Mouse (Mus musculus): ENCODE measurements around the gene Specc1l. TPM values are rescaled to one million over a fixed set of nuclear protein-coding genes. Genes with fewer than 3 reads are reported as not detected.
"Not testable (repeated sequence)": the region's sequence is repeated elsewhere in the genome, so short reads cannot be mapped to it uniquely, and the experiment has no call there.

Specc1l gene
- polyA plus RNA-seq, 1 experiment from 2014 or later = 34.6 TPM

- Histone ChIP-seq H3K4me2 (no peak overlapping the region), H3K36me3 (no peaks in the 10 kb centered on the region), H3K4me1 (replicated peaks) (peaks cover 6% of the 10 kb centered on the region; the same call in 1 of the 2 replicates), H3K27ac (no peak overlapping the region), H3K4me3 (no peak overlapping the region), H3K27me3 (no peaks in the 10 kb centered on the region), H3K9ac (no peak overlapping the region), H3K9me3 (no peaks in the 10 kb centered on the region)
- no peak for ATAC-seq (ENCODE audit: low FRiP score)
- WGBS = 95% methylated on average over 23 of the region's 23 CpGs
These were observed 113.9 kb downstream of the Specc1l start for GRCm38 (mm10) chr10:75325821-75326220.

GRCm38 (mm10) chr10:75326553-75326952, 114.7 kb downstream of the Specc1l start:
- H3K27me3 ChIP-seq = no peaks in the 10 kb centered on the region
- 90% methylated on average over 3 of the region's 3 CpGs for WGBS

DNA sequence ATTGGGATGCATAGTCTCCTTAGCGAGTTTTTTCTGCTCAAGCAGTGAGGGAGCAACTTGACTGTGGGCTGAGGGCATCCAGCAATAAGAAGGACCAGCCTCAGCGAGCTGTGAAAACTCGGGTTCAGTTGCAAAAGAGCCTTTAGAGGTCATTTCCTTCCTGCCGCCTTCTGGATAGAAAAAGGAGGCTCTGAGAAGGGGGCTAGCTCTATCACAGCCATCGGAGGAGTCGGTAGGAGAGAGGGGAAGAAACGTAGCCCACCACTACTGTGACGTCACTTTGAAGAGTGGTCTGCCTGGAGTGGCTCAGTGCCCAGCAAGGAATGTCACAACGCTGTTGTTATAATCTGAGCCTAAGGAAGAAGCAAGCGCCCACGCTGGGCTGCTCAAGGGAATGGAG, 115.2 kb downstream of the Specc1l start:
- no peak overlapping the region for H3K4me2 ChIP-seq
- 79% methylated on average over 11 of the region's 11 CpGs for WGBS
- H3K9ac ChIP-seq = no peak overlapping the region
- no peaks in the 10 kb centered on the region for H3K27me3 ChIP-seq
- no peak overlapping the region for H3K4me3 ChIP-seq
- H3K36me3 ChIP-seq = no peaks in the 10 kb centered on the region
- H3K9me3 ChIP-seq = no peaks in the 10 kb centered on the region
- no peak for ATAC-seq (ENCODE audit: low FRiP score)
- no peak overlapping the region for H3K27ac ChIP-seq
- H3K4me1 ChIP-seq (replicated peaks) = peaks cover 6% of the 10 kb centered on the region; the same call in 1 of the 2 replicates

More at GRCm38 (mm10) chr10:75326553-75326952, 114.7 kb downstream of the Specc1l start:
- Histone ChIP-seq H3K4me1 (replicated peaks) (peaks cover 6% of the 10 kb centered on the region; the same call in 1 of the 2 replicates), H3K9ac (no peak overlapping the region), H3K4me3 (no peak overlapping the region), H3K27ac (no peak overlapping the region), H3K9me3 (no peaks in the 10 kb centered on the region), H3K4me2 (no peak overlapping the region), H3K36me3 (no peaks in the 10 kb centered on the region)
- ATAC-seq (ENCODE audit: low FRiP score) = 0 out of 2 replicates have a peak, but pooled peaks have one; percentile 32

DNA sequence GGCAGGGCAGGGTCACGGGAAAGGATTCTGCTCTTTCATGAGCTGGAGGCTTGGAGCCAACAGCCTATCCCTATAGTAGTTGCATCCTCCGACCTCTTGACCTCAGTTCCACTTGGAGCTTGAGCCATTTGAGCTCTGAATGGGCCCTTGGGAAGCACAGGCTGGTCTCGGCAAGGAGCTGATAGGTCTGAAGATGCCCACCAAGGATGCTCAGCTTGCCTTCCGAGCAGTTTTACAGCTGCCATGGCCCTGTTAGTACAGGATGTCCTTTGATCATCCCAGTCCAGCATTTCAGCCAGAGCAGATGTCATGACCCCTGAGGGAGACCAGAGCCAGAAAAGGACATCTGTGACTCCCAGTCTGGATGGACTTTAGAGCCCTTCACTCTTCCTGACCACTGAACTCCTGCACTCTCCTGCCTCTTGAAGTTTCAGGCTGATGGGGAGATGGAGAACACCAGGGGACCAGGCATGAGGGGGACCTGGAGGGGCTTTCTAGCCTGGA, 116.4 kb downstream of the Specc1l start:
- Histone ChIP-seq H3K9me3 (no peaks in the 10 kb centered on the region), H3K4me1 (replicated peaks) (no peaks in the 10 kb centered on the region), H3K27ac (no peak overlapping the region), H3K36me3 (no peaks in the 10 kb centered on the region), H3K4me3 (no peak overlapping the region), H3K27me3 (no peaks in the 10 kb centered on the region), H3K4me2 (no peak overlapping the region), H3K9ac (no peak overlapping the region)
- 39% methylated on average over 4 of the region's 4 CpGs for WGBS
- no peak for ATAC-seq (ENCODE audit: low FRiP score)

GRCm38 (mm10) chr10:75332268-75332667, 120.4 kb downstream of the Specc1l start:
- H3K36me3 ChIP-seq = no peaks in the 10 kb centered on the region
- 85% methylated on average over 3 of the region's 3 CpGs for WGBS
- H3K9ac ChIP-seq = no peak overlapping the region
- 0 out of 2 replicates have a peak, but pooled peaks cover 6% of the 10 kb centered on the region for H3K4me1 ChIP-seq (replicated peaks)
- H3K27me3 ChIP-seq = no peaks in the 10 kb centered on the region
- no peaks in the 10 kb centered on the region for H3K9me3 ChIP-seq
- no peak overlapping the region for H3K27ac ChIP-seq
- ATAC-seq (ENCODE audit: low FRiP score) = no peak
- no peak overlapping the region for H3K4me3 ChIP-seq
- H3K4me2 ChIP-seq = no peak overlapping the region

- H3K4me3 ChIP-seq = no peak overlapping the region
- H3K27ac ChIP-seq = no peak overlapping the region
- H3K36me3 ChIP-seq = no peaks in the 10 kb centered on the region
- 0 out of 2 replicates have a peak, but pooled peaks cover 6% of the 10 kb centered on the region for H3K4me1 ChIP-seq (replicated peaks)
- H3K27me3 ChIP-seq = no peaks in the 10 kb centered on the region
- 94% methylated on average over 23 of the region's 23 CpGs for WGBS
- no peak for ATAC-seq (ENCODE audit: low FRiP score)
- H3K4me2 ChIP-seq = no peak overlapping the region
- H3K9ac ChIP-seq = no peak overlapping the region
- no peaks in the 10 kb centered on the region for H3K9me3 ChIP-seq
These were observed 121.4 kb downstream of the Specc1l start for GRCm38 (mm10) chr10:75333176-75333776.

- Histone ChIP-seq H3K4me3 (no peak overlapping the region), H3K4me2 (no peak overlapping the region), H3K36me3 (no peaks in the 10 kb centered on the region), H3K27me3 (no peaks in the 10 kb centered on the region), H3K4me1 (replicated peaks) (0 out of 2 replicates have a peak, but pooled peaks cover 6% of the 10 kb centered on the region), H3K9ac (no peak overlapping the region), H3K9me3 (no peaks in the 10 kb centered on the region), H3K27ac (no peak overlapping the region)
- WGBS = 73% methylated on average over 7 of the region's 7 CpGs
- ATAC-seq (ENCODE audit: low FRiP score) = no peak
These were observed 122.3 kb downstream of the Specc1l start for GRCm38 (mm10) chr10:75334175-75334574.

DNA sequence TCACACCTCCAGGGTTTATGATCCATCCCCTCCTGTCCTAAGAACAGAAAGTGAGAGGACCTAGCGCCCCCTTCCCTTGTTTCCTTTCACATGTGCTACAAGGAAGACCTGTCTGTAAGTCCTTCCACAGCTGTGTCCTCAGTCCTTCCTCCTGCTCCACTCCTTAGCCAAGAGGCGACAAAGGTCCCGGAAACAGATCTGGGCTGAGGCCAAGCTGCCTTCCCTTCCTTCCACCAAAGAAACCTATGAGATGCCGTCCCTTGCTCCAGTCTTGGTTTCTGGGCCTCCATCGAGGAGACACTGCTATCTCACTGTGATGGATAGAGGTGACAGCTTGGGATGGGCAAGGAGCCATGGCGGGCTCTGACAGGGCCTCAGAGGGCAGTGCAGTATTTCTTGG, 123.2 kb downstream of the Specc1l start:
- Histone ChIP-seq H3K4me3 (no peak overlapping the region), H3K27ac (no peak overlapping the region)
- no peak for ATAC-seq (ENCODE audit: low FRiP score)

GRCm38 (mm10) chr10:75337231-75337630, 125.4 kb downstream of the Specc1l start:
- H3K9me3 ChIP-seq = no peaks in the 10 kb centered on the region
- no peak overlapping the region for H3K4me2 ChIP-seq
- no peak overlapping the region for H3K4me3 ChIP-seq
- no peaks in the 10 kb centered on the region for H3K36me3 ChIP-seq
- ATAC-seq (ENCODE audit: low FRiP score) = no peak
- no peak overlapping the region for H3K9ac ChIP-seq
- WGBS = 82% methylated on average over 10 of the region's 10 CpGs
- H3K27ac ChIP-seq = no peak overlapping the region
- 0 out of 2 replicates have a peak, but pooled peaks cover 3% of the 10 kb centered on the region for H3K27me3 ChIP-seq
- H3K4me1 ChIP-seq (replicated peaks) = 0 out of 2 replicates have a peak, but pooled peaks cover 6% of the 10 kb centered on the region

More for the DNA sequence above, 123.2 kb downstream of the Specc1l start:
- WGBS = 90% methylated on average over 6 of the region's 6 CpGs
- Histone ChIP-seq H3K4me2 (no peak overlapping the region), H3K9me3 (no peaks in the 10 kb centered on the region), H3K9ac (no peak overlapping the region), H3K36me3 (no peaks in the 10 kb centered on the region), H3K27me3 (0 out of 2 replicates have a peak, but pooled peaks cover 3% of the 10 kb centered on the region), H3K4me1 (replicated peaks) (0 out of 2 replicates have a peak, but pooled peaks cover 6% of the 10 kb centered on the region)

- Histone ChIP-seq H3K9ac (no peak overlapping the region), H3K9me3 (no peaks in the 10 kb centered on the region), H3K4me1 (replicated peaks) (0 out of 2 replicates have a peak, but pooled peaks cover 6% of the 10 kb centered on the region), H3K27ac (no peak overlapping the region), H3K4me3 (no peak overlapping the region), H3K27me3 (0 out of 2 replicates have a peak, but pooled peaks cover 6% of the 10 kb centered on the region), H3K4me2 (no peak overlapping the region), H3K36me3 (no peaks in the 10 kb centered on the region)
- 84% methylated on average over 5 of the region's 5 CpGs for WGBS
- ATAC-seq (ENCODE audit: low FRiP score) = no peak
These were observed 127.0 kb downstream of the Specc1l start for GRCm38 (mm10) chr10:75338852-75339251.

- Histone ChIP-seq H3K4me2 (no peak overlapping the region), H3K27me3 (0 out of 2 replicates have a peak, but pooled peaks cover 6% of the 10 kb centered on the region), H3K9ac (no peak overlapping the region), H3K9me3 (no peaks in the 10 kb centered on the region), H3K36me3 (no peaks in the 10 kb centered on the region), H3K27ac (no peak overlapping the region), H3K4me3 (no peak overlapping the region), H3K4me1 (replicated peaks) (0 out of 2 replicates have a peak, but pooled peaks cover 6% of the 10 kb centered on the region)
- WGBS = 90% methylated on average over 7 of the region's 7 CpGs
- ATAC-seq (ENCODE audit: low FRiP score) = no peak
These were observed 127.5 kb downstream of the Specc1l start for GRCm38 (mm10) chr10:75339377-75339776.

DNA sequence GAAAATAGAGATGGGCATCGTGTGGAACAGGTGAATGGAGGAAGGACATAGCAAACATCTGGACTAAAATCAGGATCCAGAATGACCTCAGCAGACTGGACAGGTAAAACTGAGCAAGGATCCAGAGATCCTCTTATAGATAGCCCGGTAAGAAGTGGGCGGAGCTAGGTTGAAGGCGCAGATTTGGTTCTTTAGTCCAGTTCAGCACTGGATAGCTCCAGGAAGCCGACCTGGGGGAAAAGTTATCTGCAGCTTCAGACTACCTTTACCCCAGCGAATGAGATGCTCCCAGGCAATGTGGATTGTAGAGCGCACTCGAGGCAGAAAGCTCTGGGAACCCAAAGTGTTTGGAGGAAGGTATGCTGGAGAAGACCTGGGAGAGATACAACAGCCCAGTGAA, 130.1 kb downstream of the Specc1l start:
- Histone ChIP-seq H3K4me2 (no peak overlapping the region), H3K27me3 (0 out of 2 replicates have a peak, but pooled peaks cover 6% of the 10 kb centered on the region), H3K9ac (no peak overlapping the region), H3K4me1 (replicated peaks) (0 out of 2 replicates have a peak, but pooled peaks cover 2% of the 10 kb centered on the region), H3K4me3 (no peak overlapping the region), H3K27ac (no peak overlapping the region), H3K36me3 (no peaks in the 10 kb centered on the region), H3K9me3 (no peaks in the 10 kb centered on the region)
- ATAC-seq (ENCODE audit: low FRiP score) = no peak
- 44% methylated on average over 8 of the region's 8 CpGs for WGBS

- H3K27ac ChIP-seq; H3K9ac ChIP-seq; H3K36me3 ChIP-seq; H3K9me3 ChIP-seq; H3K27me3 ChIP-seq; H3K4me1 ChIP-seq (replicated peaks); H3K4me3 ChIP-seq; H3K4me2 ChIP-seq; ATAC-seq (ENCODE audit: low FRiP score): not testable (repeated sequence)
- WGBS = 64% methylated on average over 1 of the region's 1 CpGs
These were observed 132.7 kb downstream of the Specc1l start for GRCm38 (mm10) chr10:75344563-75344962.

All from hindbrain, embryonic 13.5 days (tissue).